Mouse (Mus musculus): ENCODE data around the gene Dhx30. TPM values are rescaled to one million over a fixed set of nuclear protein-coding genes. Genes with fewer than 3 reads are reported as not detected.

Gene Dhx30
- polyA plus RNA-seq, 1 experiment from 2014 or later: 40.3 TPM

GRCm38 (mm10) chr9:110044373-110044772 is 73.3 kb downstream of the Dhx30 start:
- 75% methylated on average over 4 of the region's 4 CpGs for WGBS (ENCODE audit: insufficient replicate concordance)
- H3K9ac ChIP-seq: no peak overlapping the region
- no peaks in the 10 kb centered on the region for H3K4me1 ChIP-seq (replicated peaks)
- no peaks in the 10 kb centered on the region for H3K27me3 ChIP-seq
- no peak for ATAC-seq (ENCODE audit: low read depth)
- H3K4me3 ChIP-seq (replicated peaks): no peak overlapping the region
- no peaks in the 10 kb centered on the region for H3K9me3 ChIP-seq (replicated peaks)
- DNase-seq: no peak
- no peaks in the 10 kb centered on the region for H3K36me3 ChIP-seq
- no peak overlapping the region for H3K4me2 ChIP-seq
- H3K27ac ChIP-seq: no peak overlapping the region

GRCm38 (mm10) chr9:110038485-110038884 is 79.1 kb downstream of the Dhx30 start:
- ATAC-seq (ENCODE audit: low read depth) (no peak), DNase-seq (no peak)
- Histone ChIP-seq H3K27ac (no peak overlapping the region), H3K9ac (no peak overlapping the region), H3K4me1 (replicated peaks) (peaks cover 5% of the 10 kb centered on the region), H3K36me3 (peaks cover 19% of the 10 kb centered on the region; the same call in 1 of the 2 replicates), H3K27me3 (no peaks in the 10 kb centered on the region), H3K4me2 (no peak overlapping the region), H3K4me3 (replicated peaks) (no peak overlapping the region), H3K9me3 (replicated peaks) (no peaks in the 10 kb centered on the region)
- 68% methylated on average over 2 of the region's 2 CpGs for whole genome bisulfite sequencing (ENCODE audit: insufficient replicate concordance)

GRCm38 (mm10) chr9:110037895-110038294 is 79.7 kb downstream of the Dhx30 start:
- Histone ChIP-seq H3K4me3 (replicated peaks) (no peak overlapping the region), H3K9ac (no peak overlapping the region), H3K27me3 (no peaks in the 10 kb centered on the region), H3K4me1 (replicated peaks) (peaks cover 5% of the 10 kb centered on the region), H3K9me3 (replicated peaks) (no peaks in the 10 kb centered on the region), H3K27ac (no peak overlapping the region), H3K36me3 (peaks cover 19% of the 10 kb centered on the region; the same call in 1 of the 2 replicates), H3K4me2 (no peak overlapping the region)
- ATAC-seq (ENCODE audit: low read depth) (no peak), DNase-seq (peak; percentile 3)
- WGBS (ENCODE audit: insufficient replicate concordance): 25% methylated on average over 8 of the region's 8 CpGs

- Histone ChIP-seq H3K27me3 (no peaks in the 10 kb centered on the region), H3K9me3 (replicated peaks) (no peaks in the 10 kb centered on the region), H3K4me2 (no peak overlapping the region), H3K36me3 (peaks cover 19% of the 10 kb centered on the region; the same call in 1 of the 2 replicates), H3K27ac (no peak overlapping the region), H3K4me3 (replicated peaks) (no peak overlapping the region), H3K4me1 (replicated peaks) (peaks cover 5% of the 10 kb centered on the region), H3K9ac (no peak overlapping the region)
- WGBS (ENCODE audit: insufficient replicate concordance): 66% methylated on average over 4 of the region's 4 CpGs
- ATAC-seq (ENCODE audit: low read depth) (no peak), DNase-seq (no peak)
These were observed 82.5 kb downstream of the Dhx30 start for GRCm38 (mm10) chr9:110035091-110035490.

Other genes with a start within 250 kb of the Dhx30 start
- 16.7 and 18.8 TPM in 2 replicates for gene Cdc25a, start 242.3 kb downstream of the Dhx30 start, polyA plus RNA-seq (2015; fragmentation: Nextera tagmentation; extraction: Ambion mirVana)
- gene Map4, start 186.4 kb downstream of the Dhx30 start, polyA plus RNA-seq (2015; fragmentation: Nextera tagmentation; extraction: Ambion mirVana): 9.0 and 12.4 TPM in 2 replicates
- 43.4 and 54.5 TPM in 2 replicates for gene Smarcc1, start 122 bp downstream of the Dhx30 start, polyA plus RNA-seq (2015; fragmentation: Nextera tagmentation; extraction: Ambion mirVana)
- 0.20 and 0.27 TPM in 2 replicates for gene Cspg5, start 126.0 kb upstream of the Dhx30 start, polyA plus RNA-seq (2015; fragmentation: Nextera tagmentation; extraction: Ambion mirVana)
- 11.1 and 11.3 TPM in 2 replicates for gene Elp6, start 187.3 kb upstream of the Dhx30 start, polyA plus RNA-seq (2015; fragmentation: Nextera tagmentation; extraction: Ambion mirVana)
- gene Scap, start 215.5 kb upstream of the Dhx30 start, polyA plus RNA-seq (2015; fragmentation: Nextera tagmentation; extraction: Ambion mirVana): 20.6 and 23.2 TPM in 2 replicates

Measured in liver, embryonic 13.5 days (tissue).